Mouse (Mus musculus) heart, embryonic 14.5 days (tissue): ENCODE measurements around the gene Iqgap3. TPM values are rescaled to one million over a fixed set of nuclear protein-coding genes. Genes with fewer than 3 reads are reported as not detected.

ENCODE experiments used
- ATAC-seq: fragments of 200-750 bp; cut with Nextera tagmentation; 2 replicates; pipeline ENCODE4 v1.8.0; 2017; ENCODE audit warnings: low read depth, moderate TSS enrichment; ENCODE audit not compliant: insufficient number of reproducible peaks, insufficient read depth, low FRiP score
- H3K27ac ChIP-seq, 2 experiments: fragments of 200-500 bp in 1 of 2; fragments of 300-500 bp in 1 of 2; sonication (generic) in 1 of 2; replicated peaks in 1 of 2; 2 replicates each; pipeline ENCODE4 v1.5.1; 2012 to 2014; ENCODE audit warnings: low read depth in 2 of 2, low read length in 2 of 2, control low read depth in 1 of 2, mild to moderate bottlenecking in 1 of 2, mixed read lengths in 1 of 2; ENCODE audit not compliant: control insufficient read depth in 1 of 2, insufficient read depth in 1 of 2
- H3K27me3 ChIP-seq: fragments of 300-500 bp; sonication (generic); 2 replicates; pipeline ENCODE4 v1.6.1; 2014; ENCODE audit warnings: mild to moderate bottlenecking, low read length, control low read depth; ENCODE audit not compliant: control insufficient read depth, insufficient read depth
- H3K36me3 ChIP-seq: fragments of 300-500 bp; sonication (generic); 2 replicates; pipeline ENCODE4 v1.6.1; 2014; ENCODE audit warnings: mild to moderate bottlenecking, control low read depth, low read length, mixed read lengths; ENCODE audit not compliant: control insufficient read depth, insufficient read depth
- H3K4me1 ChIP-seq, 2 experiments: fragments of 200-500 bp in 1 of 2; fragments of 300-500 bp in 1 of 2; sonication (generic) in 1 of 2; 2 replicates each; pipeline ENCODE4 v1.6.1; 2012 to 2014; ENCODE audit warnings: low read length in 2 of 2, control low read depth in 1 of 2, mixed read lengths in 1 of 2; ENCODE audit not compliant: control insufficient read depth in 2 of 2, insufficient read depth in 2 of 2
- H3K4me2 ChIP-seq: fragments of 300-500 bp; sonication (generic); 2 replicates; pipeline ENCODE4 v1.6.1; 2014; ENCODE audit warnings: mild to moderate bottlenecking, low read length
- H3K4me3 ChIP-seq, 2 experiments: fragments of 200-500 bp in 1 of 2; fragments of 300-500 bp in 1 of 2; sonication (generic) in 1 of 2; 2 replicates each; pipeline ENCODE4 v1.5.1; 2012 to 2014; ENCODE audit warnings: low read length in 2 of 2, mild to moderate bottlenecking in 2 of 2, control low read depth in 1 of 2, low read depth in 1 of 2, moderate library complexity in 1 of 2; ENCODE audit not compliant: control insufficient read depth in 1 of 2, insufficient read depth in 1 of 2
- H3K9ac ChIP-seq: fragments of 300-500 bp; sonication (generic); 2 replicates; pipeline ENCODE4 v1.6.1; 2014; ENCODE audit warnings: mild to moderate bottlenecking, low read length
- H3K9me3 ChIP-seq: fragments of 300-500 bp; sonication (generic); 2 replicates; pipeline ENCODE4 v1.6.1; 2016; ENCODE audit warnings: low read length, control low read depth; ENCODE audit not compliant: control insufficient read depth
- WGBS: fragments of 180-500 bp; shearing (Covaris S2); extraction: QIAGEN DNeasy Blood & Tissue Kit; methylation state at CpG from one replicate; pipeline ENCODE4 v1.1.7; 2014; 5-methylcytosine and 5-hydroxymethylcytosine counted together
- polyA plus RNA-seq: library from polyadenylated mRNA; unstranded; fragments of >200 nt; fragmentation: Nextera tagmentation; extraction: Ambion mirVana; gene quantifications from 2 replicates; pipeline ENCODE4 v1.2.1, GENCODE M21; 2014

The Iqgap3 gene
- polyA plus RNA-seq, 1 experiment from 2014 or later: 22.8 TPM

- ATAC-seq: no peak
- Histone ChIP-seq H3K4me3 (no peak overlapping the region), H3K27me3 (no peaks in the 10 kb centered on the region), H3K4me1 (peaks cover 16 to 29% of the 10 kb centered on the region in 2 experiments), H3K36me3 (no peaks in the 10 kb centered on the region), H3K9me3 (no peaks in the 10 kb centered on the region), H3K4me2 (no peak overlapping the region), H3K9ac (no peak overlapping the region), H3K27ac (no peak overlapping the region)
- 57% methylated on average over 4 of the region's 4 CpGs for WGBS
These were observed 47.2 kb downstream of the Iqgap3 start for GRCm38 (mm10) chr3:88129006-88129405.

- Histone ChIP-seq H3K9me3 (no peaks in the 10 kb centered on the region), H3K27me3 (no peaks in the 10 kb centered on the region), H3K9ac (no peak overlapping the region), H3K4me2 (no peak overlapping the region), H3K4me3 (no peak overlapping the region), H3K4me1 (peaks cover 20 to 25% of the 10 kb centered on the region in 2 experiments), H3K27ac (no peak overlapping the region), H3K36me3 (no peaks in the 10 kb centered on the region)
- WGBS: 91% methylated on average over 3 of the region's 3 CpGs
- no peak for ATAC-seq
These were observed 49.3 kb downstream of the Iqgap3 start for GRCm38 (mm10) chr3:88131071-88131470.

GRCm38 (mm10) chr3:88132492-88132891 is 50.7 kb downstream of the Iqgap3 start:
- 71% methylated on average over 2 of the region's 2 CpGs for WGBS
- no peaks in the 10 kb centered on the region for H3K9me3 ChIP-seq
- no peak for ATAC-seq
- peak overlapping the region; percentile 92 to 93 for H3K27ac ChIP-seq
- H3K36me3 ChIP-seq: no peaks in the 10 kb centered on the region
- peaks cover 22 to 30% of the 10 kb centered on the region in 2 experiments for H3K4me1 ChIP-seq
- no peaks in the 10 kb centered on the region for H3K27me3 ChIP-seq
- H3K4me3 ChIP-seq: no peak overlapping the region
- no peak overlapping the region for H3K4me2 ChIP-seq
- H3K9ac ChIP-seq: no peak overlapping the region

GRCm38 (mm10) chr3:88133187-88133771 is 51.5 kb downstream of the Iqgap3 start:
- no peaks in the 10 kb centered on the region for H3K27me3 ChIP-seq
- peak; percentile 55 for ATAC-seq
- no peaks in the 10 kb centered on the region for H3K9me3 ChIP-seq
- peak overlapping the region; percentile 92 to 93 for H3K27ac ChIP-seq
- H3K4me1 ChIP-seq: peaks cover 23 to 35% of the 10 kb centered on the region in 2 experiments
- WGBS: 10% methylated on average over 4 of the region's 4 CpGs
- H3K36me3 ChIP-seq: no peaks in the 10 kb centered on the region
- H3K4me3 ChIP-seq: peak overlapping the region; percentile 6 to 13
- H3K9ac ChIP-seq: peak overlapping the region; percentile 68
- H3K4me2 ChIP-seq: peak overlapping the region; percentile 63

- ATAC-seq: no peak
- H3K9ac ChIP-seq: no peak overlapping the region
- H3K4me3 ChIP-seq: no peak overlapping the region
- no peaks in the 10 kb centered on the region for H3K36me3 ChIP-seq
- H3K4me2 ChIP-seq: no peak overlapping the region
- H3K4me1 ChIP-seq: peaks cover 47 to 57% of the 10 kb centered on the region in 2 experiments
- no peaks in the 10 kb centered on the region for H3K27me3 ChIP-seq
- H3K9me3 ChIP-seq: no peaks in the 10 kb centered on the region
- WGBS: 84% methylated on average over 9 of the region's 9 CpGs
- no peak overlapping the region for H3K27ac ChIP-seq
These were observed 54.6 kb downstream of the Iqgap3 start for GRCm38 (mm10) chr3:88136346-88136745.

GRCm38 (mm10) chr3:88136945-88137494 is 55.2 kb downstream of the Iqgap3 start:
- H3K4me2 ChIP-seq: peak overlapping the region; percentile 74
- no peaks in the 10 kb centered on the region for H3K9me3 ChIP-seq
- WGBS: 74% methylated on average over 4 of the region's 4 CpGs
- no peak for ATAC-seq
- H3K9ac ChIP-seq: peak overlapping the region; percentile 100; the same call in 1 of the 2 replicates
- no peaks in the 10 kb centered on the region for H3K36me3 ChIP-seq
- no peaks in the 10 kb centered on the region for H3K27me3 ChIP-seq
- H3K27ac ChIP-seq: peak overlapping the region; percentile 61 to 100
- H3K4me3 ChIP-seq: no peak overlapping the region
- peaks cover 48 to 58% of the 10 kb centered on the region in 2 experiments for H3K4me1 ChIP-seq

- Histone ChIP-seq H3K4me3 (peak overlapping the region; percentile 57 to 61), H3K4me1 (peaks cover 41 to 51% of the 10 kb centered on the region in 2 experiments), H3K4me2 (peak overlapping the region; percentile 74), H3K36me3 (no peaks in the 10 kb centered on the region), H3K9me3 (no peaks in the 10 kb centered on the region), H3K27ac (peak overlapping the region; percentile 99 to 100), H3K27me3 (no peaks in the 10 kb centered on the region), H3K9ac (peak overlapping the region; percentile 100)
- ATAC-seq: no peak
- WGBS: 8% methylated on average over 3 of the region's 3 CpGs
These were observed 56.0 kb downstream of the Iqgap3 start for GRCm38 (mm10) chr3:88137821-88138220.
